11 mouse cellular contexts compared by ENCODE assay signal in the genomic region with DNA sequence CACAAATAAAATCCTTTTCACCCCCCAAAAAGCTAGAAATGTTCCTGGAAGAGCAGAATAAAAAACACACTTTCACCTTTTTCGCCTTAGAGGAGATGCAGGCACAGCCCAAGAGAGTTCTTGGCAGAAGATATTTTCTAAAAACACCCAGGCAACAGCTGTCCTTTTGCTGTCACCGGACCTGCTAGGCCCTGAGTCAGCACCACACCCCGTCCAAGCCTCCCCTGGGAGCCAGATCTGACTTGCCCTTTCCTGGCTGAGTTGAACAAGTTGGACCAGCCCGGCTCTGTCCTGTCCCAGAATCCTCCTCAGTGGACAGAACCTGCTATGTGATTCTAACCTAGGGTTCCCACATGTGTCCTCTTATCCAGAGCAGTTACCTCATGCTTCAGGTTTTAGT. TPM values are rescaled to one million over a fixed set of nuclear protein-coding genes. Genes with fewer than 3 reads are reported as not detected.
DNase-seq lines count a peak whose midpoint lies in the region; ATAC-seq and TF ChIP-seq lines count a peak whose summit lies in the region.
"Had no signal": no experiment of that assay in that cellular context is flagged by ENCODE, and none has a peak within 500 bp of the region (broad histone marks: within the 10 kb centered on the region; RNA-seq: fewer than 3 reads in every experiment).

No protein-coding gene starts in this region.

- H3K4me1 ChIP-seq in kidney, adult 2 months (ENCODE audit: control insufficient read depth, insufficient read depth, low read length), result no peaks in the 10 kb centered on the region
- no peaks in the 10 kb centered on the region for H3K4me1 ChIP-seq in kidney, embryonic 16.5 days (ENCODE audit: insufficient read depth, low read length)
- 0 out of 2 replicates have a peak, but pooled peaks cover 2% of the 10 kb centered on the region for H3K4me1 ChIP-seq in stomach, postnatal 0 days (replicated peaks; ENCODE audit: control insufficient read depth, insufficient read depth)
- no peaks in the 10 kb centered on the region for H3K4me1 ChIP-seq in intestine, embryonic 15.5 days (replicated peaks)
- H3K4me1 ChIP-seq: embryonic facial prominence, embryonic 12.5 days had no signal

- DNase-seq in kidney, adult 2 months, result peak; percentile 27
- DNase-seq in adrenal gland, postnatal 25 days, result peak; percentile 52
- peak; percentile 49 to 63 for DNase-seq in heart, postnatal 14 days
- DNase-seq in stomach, postnatal 0 days (ENCODE audit: low spot score), result no peak
- DNase-seq in frontal cortex, postnatal 14 days (ENCODE audit: low spot score in 2 of 2), result no peak
- no peak for DNase-seq in right cerebral cortex, postnatal 36 days (ENCODE audit: low spot score in 2 of 2)
- DNase-seq: cerebellum, adult 11 months had no signal

- TF ChIP-seq EP300 in stomach, postnatal 0 days (optimal IDR thresholded peaks at IDR 0.05), result no peak

- 59% methylated on average over 4 of the region's 4 CpGs for WGBS in kidney, adult 2 months
- 68% methylated on average over 4 of the region's 4 CpGs for WGBS in kidney, embryonic 16.5 days
- 41% methylated on average over 4 of the region's 4 CpGs for WGBS in stomach, postnatal 0 days
- 63% methylated on average over 4 of the region's 4 CpGs for whole genome bisulfite sequencing in intestine, embryonic 15.5 days

- no peak for TF ChIP-seq POLR2A in kidney, adult 2 months (IDR thresholded peaks at IDR 0.05; ENCODE audit: low read depth, low read length)

- no peak overlapping the region for H3K4me2 ChIP-seq in kidney, embryonic 16.5 days (replicated peaks; ENCODE audit: low read depth, low read length)
- no peak overlapping the region for H3K4me2 ChIP-seq in stomach, postnatal 0 days (replicated peaks; ENCODE audit: low read depth)
- H3K4me2 ChIP-seq in intestine, embryonic 15.5 days (replicated peaks), result no peak overlapping the region
- H3K4me2 ChIP-seq: embryonic facial prominence, embryonic 12.5 days; hindbrain, embryonic 14.5 days had no signal

- H3K27ac ChIP-seq in kidney, adult 2 months (ENCODE audit: insufficient read depth, low read depth, low read length), result no peak overlapping the region
- H3K27ac ChIP-seq in kidney, embryonic 16.5 days (ENCODE audit: low read length), result no peak overlapping the region
- H3K27ac ChIP-seq in stomach, postnatal 0 days (replicated peaks), result 0 out of 2 replicates have a peak overlapping the region, but pooled peaks have one; percentile 45
- H3K27ac ChIP-seq in intestine, embryonic 15.5 days, result no peak overlapping the region
- H3K27ac ChIP-seq: embryonic facial prominence, embryonic 12.5 days; hindbrain, embryonic 14.5 days had no signal

- intact Hi-C loops in heart, postnatal 14 days (cut with DNase I), result no loop called here

- TF ChIP-seq CTCF in kidney, adult 2 months (conservative IDR thresholded peaks at IDR 0.05; ENCODE audit: insufficient read depth, insufficient read length, low read depth, low read length), result no peak
- TF ChIP-seq CTCF in stomach, postnatal 0 days (IDR thresholded peaks at IDR 0.05; ENCODE audit: low read depth), result no peak

- H3K27me3 ChIP-seq in kidney, adult 2 months (replicated peaks; ENCODE audit: control insufficient read depth, insufficient read depth, low read length), result no peaks in the 10 kb centered on the region
- no peaks in the 10 kb centered on the region for H3K27me3 ChIP-seq in kidney, embryonic 16.5 days (ENCODE audit: insufficient read depth, low read length)
- no peaks in the 10 kb centered on the region for H3K27me3 ChIP-seq in stomach, postnatal 0 days (ENCODE audit: control insufficient read depth, insufficient read depth, low read length)
- H3K27me3 ChIP-seq in intestine, embryonic 15.5 days (replicated peaks), result no peaks in the 10 kb centered on the region
- H3K27me3 ChIP-seq: embryonic facial prominence, embryonic 12.5 days had no signal

- H3K9me3 ChIP-seq in kidney, embryonic 16.5 days (ENCODE audit: low read length), result no peaks in the 10 kb centered on the region
- H3K9me3 ChIP-seq in stomach, postnatal 0 days (ENCODE audit: control insufficient read depth, low read length), result no peaks in the 10 kb centered on the region
- no peaks in the 10 kb centered on the region for H3K9me3 ChIP-seq in intestine, embryonic 15.5 days
- H3K9me3 ChIP-seq: embryonic facial prominence, embryonic 12.5 days had no signal

- no peak for ATAC-seq in kidney, embryonic 16.5 days (ENCODE audit: low FRiP score, low TSS enrichment)
- ATAC-seq in stomach, postnatal 0 days (ENCODE audit: low FRiP score, low TSS enrichment), result peak; percentile 59; the same call in 1 of the 2 replicates
- no peak for ATAC-seq in intestine, embryonic 15.5 days

- H3K4me3 ChIP-seq in kidney, adult 2 months (ENCODE audit: insufficient read depth, low read depth, low read length), result no peak overlapping the region
- no peak overlapping the region for H3K4me3 ChIP-seq in kidney, embryonic 16.5 days (ENCODE audit: low read length)
- no peak overlapping the region for H3K4me3 ChIP-seq in stomach, postnatal 0 days (ENCODE audit: low read depth, low read length)
- no peak overlapping the region for H3K4me3 ChIP-seq in intestine, embryonic 15.5 days (replicated peaks)
- H3K4me3 ChIP-seq: embryonic facial prominence, embryonic 12.5 days had no signal

- no peak overlapping the region for H3K9ac ChIP-seq in kidney, embryonic 16.5 days (replicated peaks; ENCODE audit: low read length)
- no peak overlapping the region for H3K9ac ChIP-seq in stomach, postnatal 0 days (ENCODE audit: low read length)
- H3K9ac ChIP-seq in intestine, embryonic 15.5 days, result no peak overlapping the region
- H3K9ac ChIP-seq: embryonic facial prominence, embryonic 12.5 days; hindbrain, embryonic 14.5 days had no signal

- no peaks in the 10 kb centered on the region for H3K36me3 ChIP-seq in kidney, adult 2 months (ENCODE audit: control insufficient read depth, insufficient read depth, low read length)
- H3K36me3 ChIP-seq in kidney, embryonic 16.5 days (ENCODE audit: insufficient read depth, low read length), result no peaks in the 10 kb centered on the region
- H3K36me3 ChIP-seq in stomach, postnatal 0 days (ENCODE audit: control insufficient read depth, insufficient read depth, low read length), result no peaks in the 10 kb centered on the region
- H3K36me3 ChIP-seq in intestine, embryonic 15.5 days, result no peaks in the 10 kb centered on the region
- H3K36me3 ChIP-seq: embryonic facial prominence, embryonic 12.5 days had no signal

RNA-seq across cellular contexts. Expression of a gene that starts 9.6 kb away (rescaled TPM):
- polyA plus RNA-seq in kidney, adult 2 months (2012; rRNA removed), result 30.5 and 34.5 TPM in 2 replicates
- 65.1 and 68.4 TPM in 2 replicates for polyA plus RNA-seq in kidney, embryonic 16.5 days (2015; fragmentation: Nextera tagmentation; extraction: Ambion mirVana)
- total RNA-seq in adrenal gland, postnatal 25 days (2021), result 200 and 227 TPM in 2 replicates
- 100 to 1,000 TPM; 116 to 118 TPM for total RNA-seq in heart, postnatal 14 days (2021)
- 83.9 and 91.2 TPM in 2 replicates for polyA plus RNA-seq in stomach, postnatal 0 days (2015; fragmentation: Nextera tagmentation; extraction: Ambion mirVana)
- polyA plus RNA-seq in intestine, embryonic 15.5 days (2015; fragmentation: Nextera tagmentation; extraction: Ambion mirVana), result 68.7 and 75.2 TPM in 2 replicates

RNA-seq across cellular contexts. Expression of a gene that starts 45.6 kb away (rescaled TPM):
- 5.7 and 7.2 TPM in 2 replicates for polyA plus RNA-seq in kidney, adult 2 months (2012; rRNA removed)
- polyA plus RNA-seq in kidney, embryonic 16.5 days (2015; fragmentation: Nextera tagmentation; extraction: Ambion mirVana), result 12.3 and 13.6 TPM in 2 replicates
- total RNA-seq in adrenal gland, postnatal 25 days (2021), result 27.4 and 31.2 TPM in 2 replicates
- 1 to 10 TPM; 4.4 to 5.3 TPM for total RNA-seq in heart, postnatal 14 days (2021)
- 2.5 TPM in 2 replicates for polyA plus RNA-seq in stomach, postnatal 0 days (2015; fragmentation: Nextera tagmentation; extraction: Ambion mirVana)
- polyA plus RNA-seq in intestine, embryonic 15.5 days (2015; fragmentation: Nextera tagmentation; extraction: Ambion mirVana), result 8.1 and 8.7 TPM in 2 replicates

Comparison
In these comparisons a context has a peak if more than half of its experiments do, and no peak if none do; other contexts are left out.
1. DNase-seq: peak in kidney, adult 2 months (single experiment), adrenal gland, postnatal 25 days (single experiment) and heart, postnatal 14 days (2 of 2); none in stomach, postnatal 0 days (single experiment), frontal cortex, postnatal 14 days (0 of 2) and right cerebral cortex, postnatal 36 days (0 of 2).